Mouse (Mus musculus) layer of hippocampus, adult 2 months (tissue): ENCODE results near the gene Pde4c. TPM values are rescaled to one million over a fixed set of nuclear protein-coding genes. Genes with fewer than 3 reads are reported as not detected.
A peak's percentile ranks its signal among the peaks of the same experiment; 100 is the strongest.

Experiments
- DNase-seq, 2 experiments: peaks; one replicate each; pipeline ENCODE4 v3.0.0; 2022; ENCODE audit warnings: low spot score in 2 of 2
- H3K27ac ChIP-seq: fragments of 200-600 bp; 2 replicates; pipeline ENCODE4 v1.8.1; 2022
- H3K4me3 ChIP-seq: fragments of 200-600 bp; 2 replicates; pipeline ENCODE4 v1.8.1; 2022; ENCODE audit warnings: mild to moderate bottlenecking
- CTCF ChIP-seq: fragments of 200-600 bp; conservative IDR thresholded peaks from 2 replicates; pipeline ENCODE4 v1.8.1; 2022; ENCODE audit warnings: antibody characterized with exemption, mild to moderate bottlenecking, moderate library complexity
- total RNA-seq, 2 experiments: library from RNA; stranded (reverse); gene quantifications; 2 replicates each; pipeline ENCODE4 v1.2.3; 2021

The Pde4c gene
- total RNA-seq, 2 experiments from 2014 or later: 1.4 to 1.5 TPM

- no peak for TF ChIP-seq CTCF
- no peak overlapping the region for H3K27ac ChIP-seq
- H3K4me3 ChIP-seq: no peak overlapping the region
- DNase-seq: no peak
Observed at GRCm38 (mm10) chr8:70689892-70690390, 33.6 kb upstream of the Pde4c start.

GRCm38 (mm10) chr8:70691230-70691629 is 32.3 kb upstream of the Pde4c start:
- no peak for DNase-seq
- TF ChIP-seq CTCF: no peak
- Histone ChIP-seq H3K27ac (no peak overlapping the region), H3K4me3 (no peak overlapping the region)

GRCm38 (mm10) chr8:70691727-70692231 is 31.7 kb upstream of the Pde4c start:
- peak overlapping the region; percentile 30; the same call in 1 of the 2 replicates for H3K4me3 ChIP-seq
- DNase-seq: no peak
- TF ChIP-seq CTCF: no peak
- peak overlapping the region; percentile 33; the same call in 1 of the 2 replicates for H3K27ac ChIP-seq

GRCm38 (mm10) chr8:70693636-70694035 is 29.9 kb upstream of the Pde4c start:
- Histone ChIP-seq H3K27ac (no peak overlapping the region), H3K4me3 (no peak overlapping the region)
- DNase-seq: no peak
- TF ChIP-seq CTCF: no peak

DNA sequence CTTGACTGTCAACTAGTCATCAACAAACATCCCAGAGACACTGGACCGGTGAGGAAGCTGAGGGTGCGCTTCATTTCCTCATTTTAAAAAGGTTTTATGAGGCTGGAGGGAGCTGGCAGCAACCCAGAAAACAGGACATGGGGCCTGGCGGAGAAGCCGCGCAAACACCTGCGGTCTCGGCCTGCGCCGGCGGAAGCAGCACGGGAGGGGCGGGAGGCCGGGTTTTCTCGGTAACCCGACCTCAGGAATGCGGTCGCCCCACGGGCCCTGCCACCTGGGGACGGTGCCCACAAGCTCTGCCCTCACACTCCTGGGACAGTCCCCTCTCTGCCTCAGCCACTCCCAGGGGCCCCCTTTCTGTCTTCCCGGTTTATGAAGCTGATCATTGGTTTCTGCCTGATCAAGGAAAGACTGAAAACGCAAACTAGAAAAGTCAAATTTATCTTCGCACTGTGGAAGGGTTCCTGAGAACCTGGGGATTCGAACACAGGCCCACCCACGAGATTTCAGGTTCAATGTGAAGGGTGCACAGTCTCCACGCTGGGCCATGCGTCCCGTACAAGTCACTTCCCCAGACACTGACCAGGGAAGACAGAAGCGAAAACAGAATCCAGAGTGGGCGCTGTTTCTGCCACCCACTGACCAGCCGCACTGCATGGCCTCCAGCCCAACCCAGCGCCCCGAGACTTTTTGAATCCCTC is 28.1 kb upstream of the Pde4c start:
- TF ChIP-seq CTCF: no peak
- DNase-seq: no peak
- H3K27ac ChIP-seq: peak overlapping the region; percentile 100; the same call in 1 of the 2 replicates
- H3K4me3 ChIP-seq: no peak overlapping the region

GRCm38 (mm10) chr8:70696019-70696885 is 27.3 kb upstream of the Pde4c start:
- TF ChIP-seq CTCF: no peak
- no peak for DNase-seq
- H3K4me3 ChIP-seq: peak overlapping the region; percentile 5; the same call in 1 of the 2 replicates
- peak overlapping the region; percentile 100 for H3K27ac ChIP-seq

GRCm38 (mm10) chr8:70696946-70697345 is 26.6 kb upstream of the Pde4c start:
- H3K4me3 ChIP-seq: no peak overlapping the region
- no peak for TF ChIP-seq CTCF
- no peak for DNase-seq
- H3K27ac ChIP-seq: peak overlapping the region; percentile 100

DNA sequence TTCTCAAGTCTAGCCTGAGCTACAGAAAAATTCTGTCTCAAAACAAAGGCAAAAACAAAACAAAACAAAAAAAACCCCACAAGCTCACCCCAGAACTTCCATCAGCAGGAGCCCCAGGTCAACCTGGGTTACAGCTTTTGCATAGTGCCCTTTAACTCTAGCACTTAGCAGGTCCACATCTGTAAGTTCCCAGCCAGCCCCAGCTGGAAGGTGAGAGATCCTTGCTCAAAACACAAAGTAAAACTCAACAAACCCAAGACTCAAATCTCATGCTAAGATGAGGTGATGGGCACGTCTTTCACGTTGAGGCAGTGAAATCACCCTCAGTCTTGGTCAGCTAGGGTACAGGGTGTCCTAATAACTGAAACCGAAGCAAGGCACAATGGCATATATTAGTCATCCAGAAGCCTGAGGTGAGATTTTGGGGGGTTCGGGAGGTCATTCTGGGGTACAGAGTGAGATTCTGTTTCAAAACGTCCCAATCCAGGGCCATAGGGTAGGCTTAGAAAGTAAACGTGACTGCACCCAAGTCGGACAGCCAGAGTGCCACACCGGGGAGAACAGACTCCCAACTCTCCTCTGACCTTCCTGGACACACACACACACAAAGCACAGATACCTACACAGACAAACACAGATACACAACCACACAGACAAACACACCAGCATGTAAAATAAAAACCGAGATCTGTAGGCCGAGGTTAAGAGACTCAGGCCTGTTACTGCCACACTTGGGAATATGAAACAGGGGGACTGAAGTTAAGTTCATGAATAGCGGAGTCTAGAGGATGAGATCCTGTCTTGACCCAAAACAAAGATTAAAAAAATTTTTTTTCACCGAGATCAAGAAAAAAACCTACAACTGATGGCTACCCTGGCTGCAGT is 25.9 kb upstream of the Pde4c start:
- no peak for TF ChIP-seq CTCF
- peak overlapping the region; percentile 100 for H3K27ac ChIP-seq
- peak overlapping the region; percentile 94 for H3K4me3 ChIP-seq
- no peak for DNase-seq

DNA sequence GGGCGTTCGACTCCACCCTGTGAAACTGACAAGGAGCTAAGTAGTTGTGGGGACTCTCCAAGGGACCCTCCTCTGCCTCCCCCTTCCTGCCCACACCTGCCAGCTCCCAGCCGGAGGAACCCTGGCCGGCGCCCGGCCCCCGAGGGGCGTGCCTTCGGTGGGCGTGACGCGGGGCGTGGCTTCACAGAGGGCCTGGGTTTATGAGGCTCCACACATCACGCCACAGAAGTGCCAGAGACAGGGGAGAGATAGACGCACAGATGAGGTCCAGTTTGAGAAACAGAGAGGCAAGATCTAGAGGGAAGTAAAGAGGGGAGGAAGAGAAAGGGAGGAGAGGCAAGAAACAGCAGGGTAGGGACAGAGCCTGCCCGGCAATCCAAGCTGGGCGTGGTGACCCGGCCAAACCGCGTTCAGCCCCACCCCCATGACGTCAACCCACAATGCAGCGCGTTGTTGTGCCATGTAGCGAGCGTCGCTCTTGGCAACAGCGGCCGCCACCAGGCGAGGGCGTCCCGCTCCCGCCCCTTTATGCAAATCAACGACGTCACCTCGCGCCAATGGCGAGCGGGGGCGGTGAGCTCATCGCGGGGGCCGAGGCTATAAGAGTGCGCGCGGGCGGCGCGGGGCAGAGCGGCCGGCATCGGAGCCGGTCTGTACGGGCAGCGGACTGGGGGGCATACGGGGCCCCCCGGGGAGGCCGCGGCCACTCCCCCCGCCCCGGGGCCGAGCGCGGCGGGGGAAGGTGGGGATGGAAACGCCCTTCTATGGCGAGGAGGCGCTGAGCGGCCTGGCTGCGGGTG is 25.0 kb upstream of the Pde4c start, which contains the start of gene Jund:
Gene Jund (plus strand): TSS at position 640 of the 800 bp plus-strand sequence.
- DNase-seq: peak; percentile 98
- TF ChIP-seq CTCF: no peak
- Histone ChIP-seq H3K27ac (peak within 1 kb of the TSS; percentile 100), H3K4me3 (peak within 1 kb of the TSS; percentile 94)

DNA sequence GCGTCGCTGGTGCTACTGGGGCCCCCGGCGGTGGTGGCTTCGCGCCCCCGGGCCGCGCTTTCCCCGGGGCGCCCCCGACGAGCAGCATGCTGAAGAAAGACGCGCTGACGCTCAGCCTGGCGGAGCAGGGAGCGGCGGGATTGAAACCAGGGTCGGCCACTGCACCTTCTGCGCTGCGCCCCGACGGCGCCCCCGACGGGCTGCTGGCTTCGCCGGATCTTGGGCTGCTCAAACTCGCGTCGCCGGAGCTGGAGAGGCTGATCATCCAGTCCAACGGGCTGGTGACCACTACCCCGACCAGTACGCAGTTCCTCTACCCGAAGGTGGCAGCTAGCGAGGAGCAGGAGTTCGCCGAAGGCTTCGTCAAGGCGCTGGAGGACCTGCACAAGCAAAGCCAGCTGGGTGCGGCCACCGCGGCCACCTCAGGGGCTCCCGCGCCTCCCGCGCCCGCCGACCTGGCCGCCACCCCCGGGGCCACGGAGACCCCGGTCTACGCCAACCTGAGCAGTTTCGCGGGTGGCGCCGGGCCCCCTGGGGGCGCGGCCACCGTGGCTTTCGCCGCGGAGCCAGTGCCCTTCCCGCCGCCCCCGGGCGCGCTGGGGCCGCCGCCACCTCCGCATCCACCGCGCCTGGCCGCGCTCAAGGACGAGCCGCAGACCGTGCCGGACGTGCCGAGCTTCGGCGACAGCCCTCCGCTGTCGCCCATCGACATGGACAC is 24.2 kb upstream of the Pde4c start:
- DNase-seq: peak in 1 of 2 experiments; percentile 27
- no peak; the same call in 1 of the 2 replicates for TF ChIP-seq CTCF
- Histone ChIP-seq H3K27ac (peak overlapping the region; percentile 100), H3K4me3 (peak overlapping the region; percentile 94)
